Mouse (Mus musculus) heart, adult 10 weeks (tissue): Measurements from ENCODE around the gene Larp4. TPM values are rescaled to one million over a fixed set of nuclear protein-coding genes. Genes with fewer than 3 reads are reported as not detected.

Experiments
- polyA plus RNA-seq: library from polyadenylated mRNA; stranded (reverse); fragments of 350-450 nt; fragmentation: Illumina TruSeq; extraction: RNeasy Lipid Tissue Mini Kit (QIAGEN cat#74804); gene quantifications from one replicate; pipeline ENCODE4 v1.2.3, GENCODE M21; 2014; ENCODE audit warnings: low read depth, low replicate concordance

The Larp4 gene
- polyA plus RNA-seq, result 25.0 TPM

DNA sequence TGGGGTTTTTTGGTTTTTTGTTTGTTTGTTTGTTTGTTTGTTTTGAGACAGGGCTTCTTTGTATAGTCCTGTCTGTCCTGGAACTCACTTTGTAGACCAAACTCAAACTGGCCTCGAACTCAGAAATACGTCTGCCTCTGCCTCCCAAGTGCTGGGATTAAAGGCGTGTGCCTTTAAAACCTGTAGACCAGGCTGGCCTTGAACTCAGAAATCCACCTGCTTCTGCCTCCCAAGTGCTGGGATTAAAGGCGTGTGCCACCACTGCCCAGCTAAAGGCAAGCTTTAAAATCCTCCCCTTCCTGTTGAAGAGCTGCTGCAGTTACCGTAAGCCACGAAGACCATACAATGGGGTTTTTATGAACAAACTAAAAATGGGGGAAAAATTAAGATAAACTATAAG, at the start of gene Larp4:
Larp4 (plus strand) TSS at position 301 of the 400 bp plus-strand sequence.

DNA sequence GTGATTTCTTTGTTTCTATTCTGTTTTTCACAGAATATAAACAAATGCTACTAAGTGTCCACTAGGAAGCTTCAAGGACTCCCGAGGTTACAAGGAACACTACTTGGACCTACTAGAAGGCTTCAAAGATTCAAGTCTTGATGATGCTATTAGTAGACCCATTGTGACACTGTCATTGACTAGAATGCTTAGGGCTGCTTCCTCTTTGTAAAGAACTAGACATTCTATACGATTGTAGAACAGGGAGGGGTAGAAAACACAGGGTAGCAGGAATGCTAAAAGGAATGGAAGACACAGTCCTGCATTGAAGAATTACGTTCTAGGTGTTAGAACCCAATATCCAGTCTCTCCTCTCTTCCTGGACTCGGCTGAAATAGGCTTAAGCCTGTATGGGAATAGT, 2.9 kb upstream of the Larp4 start, which contains the start of gene Fam186a:
Fam186a (minus strand) TSS at position 101 of the 400 bp plus-strand sequence.

DNA sequence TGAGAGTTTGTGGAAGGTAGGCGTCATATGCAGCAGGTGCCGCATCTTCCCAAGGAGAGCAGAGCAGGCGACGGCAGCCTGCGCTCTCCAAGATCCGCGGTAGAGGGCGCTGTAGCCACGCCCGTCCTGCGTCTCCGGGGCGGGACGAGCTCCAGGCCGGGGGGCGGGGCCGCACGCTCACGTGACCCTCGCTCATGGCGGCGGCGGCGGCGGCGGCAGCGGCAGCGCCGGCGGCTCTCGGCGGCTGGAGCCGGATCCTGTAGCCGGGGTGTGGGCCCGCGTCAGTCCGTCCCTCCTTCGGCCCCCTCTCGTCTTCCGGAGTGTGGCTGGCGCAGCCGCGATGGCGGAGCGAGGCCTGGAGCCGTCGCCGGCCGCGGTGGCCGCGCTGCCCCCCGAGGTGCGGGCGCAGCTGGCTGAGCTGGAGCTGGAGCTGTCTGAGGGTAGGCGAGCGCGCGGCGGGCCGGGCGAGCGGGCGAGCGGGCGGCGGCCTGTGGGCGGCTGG, 68.7 kb downstream of the Larp4 start, which contains the start of gene Dip2b:
Dip2b (plus strand) TSS at position 195 of the 502 bp plus-strand sequence.

Other genes starting within 250 kb of the Larp4 start
- 216 TPM for gene Cox14, start 244.4 kb upstream of the Larp4 start, polyA plus RNA-seq
- 29.1 TPM for gene Cers5, start 197.2 kb upstream of the Larp4 start, polyA plus RNA-seq
- gene Lima1, start 94.6 kb upstream of the Larp4 start, polyA plus RNA-seq, result 18.0 TPM
- 0.16 TPM for gene Fam186a, start 3.0 kb upstream of the Larp4 start, polyA plus RNA-seq
- gene Dip2b, start 68.6 kb downstream of the Larp4 start, polyA plus RNA-seq, result 9.5 TPM